Mouse (Mus musculus) lung, postnatal 10 days (tissue): Measurements from ENCODE around the gene Unc13a.
A peak's percentile ranks its signal among the peaks of the same experiment; 100 is the strongest.

Source experiments
- DNase-seq: peaks from one replicate; pipeline ENCODE4 v3.0.0; 2021

Gene Unc13a

GRCm38 (mm10) chr8:71660325-71661120, 11.0 kb downstream of the Unc13a start:
- peak; percentile 87 for DNase-seq

GRCm38 (mm10) chr8:71659751-71660150, 11.8 kb downstream of the Unc13a start:
- DNase-seq: no peak

- no peak for DNase-seq
Observed at GRCm38 (mm10) chr8:71658515-71659049, 13.0 kb downstream of the Unc13a start.

GRCm38 (mm10) chr8:71657816-71658215, 13.7 kb downstream of the Unc13a start:
- no peak for DNase-seq

GRCm38 (mm10) chr8:71654600-71654999, 17.0 kb downstream of the Unc13a start:
- DNase-seq: peak; percentile 41

- DNase-seq: no peak
Observed at GRCm38 (mm10) chr8:71645510-71645909, 26.0 kb downstream of the Unc13a start.

- DNase-seq: no peak
Observed at GRCm38 (mm10) chr8:71639318-71639717, 32.2 kb downstream of the Unc13a start.

GRCm38 (mm10) chr8:71638321-71638720, 33.2 kb downstream of the Unc13a start:
- DNase-seq: no peak

- no peak for DNase-seq
Observed at GRCm38 (mm10) chr8:71637149-71638095, 34.1 kb downstream of the Unc13a start.

- DNase-seq: peak; percentile 75
Observed at GRCm38 (mm10) chr8:71633981-71634667, 37.4 kb downstream of the Unc13a start.

- peak; percentile 68 for DNase-seq
Observed at GRCm38 (mm10) chr8:71633164-71633563, 38.4 kb downstream of the Unc13a start.

- no peak for DNase-seq
Observed at GRCm38 (mm10) chr8:71631897-71632296, 39.7 kb downstream of the Unc13a start.

GRCm38 (mm10) chr8:71630761-71631160, 40.8 kb downstream of the Unc13a start:
- DNase-seq: no peak

- peak; percentile 68 for DNase-seq
Observed at GRCm38 (mm10) chr8:71629781-71630212, 41.8 kb downstream of the Unc13a start.

GRCm38 (mm10) chr8:71629096-71629697, 42.4 kb downstream of the Unc13a start:
- DNase-seq: peak; percentile 95

- DNase-seq: peak; percentile 38
Observed at GRCm38 (mm10) chr8:71628396-71629095, 43.0 kb downstream of the Unc13a start.

GRCm38 (mm10) chr8:71627265-71628099, 44.1 kb downstream of the Unc13a start:
- peak; percentile 50 for DNase-seq

GRCm38 (mm10) chr8:71626753-71627152, 44.8 kb downstream of the Unc13a start:
- no peak for DNase-seq

GRCm38 (mm10) chr8:71625088-71625487, 46.5 kb downstream of the Unc13a start:
- no peak for DNase-seq

GRCm38 (mm10) chr8:71619786-71620185, 51.8 kb downstream of the Unc13a start:
- DNase-seq: no peak

- no peak for DNase-seq
Observed at GRCm38 (mm10) chr8:71613418-71613817, 58.1 kb downstream of the Unc13a start.
